Mouse (Mus musculus): ENCODE data around the gene Pip5k1a. TPM values are rescaled to one million over a fixed set of nuclear protein-coding genes. Genes with fewer than 3 reads are reported as not detected.

Pip5k1a gene
- polyA plus RNA-seq (2014; fragmentation: Illumina TruSeq; extraction: RNeasy Lipid Tissue Mini Kit (QIAGEN cat#74804); ENCODE audit: low read depth, low replicate concordance): 19.1 TPM

DNA sequence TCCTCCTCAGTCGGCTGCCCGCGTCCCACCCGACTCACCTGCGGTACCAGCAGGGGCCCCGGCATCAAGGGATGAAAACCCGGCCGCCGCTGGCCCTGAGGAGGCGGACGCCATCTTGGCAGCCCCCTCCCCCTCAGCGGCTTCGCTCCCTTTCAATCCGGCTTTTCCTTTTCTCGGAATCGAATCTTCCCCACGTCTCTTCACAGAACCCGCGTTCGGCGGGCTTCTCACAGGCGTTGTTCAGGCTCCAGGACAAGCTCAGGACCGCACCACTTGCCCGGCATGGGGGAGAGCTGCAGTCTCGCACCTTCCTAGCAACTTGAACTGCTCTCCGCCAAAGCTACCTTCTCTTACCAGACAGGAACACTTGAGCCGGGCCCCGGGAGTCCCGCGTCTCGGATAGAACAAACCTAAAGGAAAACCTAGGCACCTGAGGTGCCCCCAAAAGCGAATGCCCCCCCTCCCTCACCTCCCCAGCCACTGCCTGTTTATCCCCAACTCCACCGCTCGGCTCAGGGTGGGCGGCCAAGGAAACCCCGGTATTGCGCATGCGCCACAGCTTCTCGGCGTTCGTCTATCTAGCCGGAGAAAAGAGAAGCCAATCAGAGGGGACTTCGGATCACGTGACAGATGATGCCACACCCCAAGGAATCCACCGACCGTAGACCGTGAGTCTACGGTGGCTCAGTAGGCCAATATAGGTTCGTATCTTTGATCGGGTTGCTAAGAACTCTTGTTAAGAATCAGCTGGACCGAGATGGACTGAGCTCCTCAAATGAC, at the start of gene Pip5k1a:
Gene Pip5k1a, minus strand, starts transcription at position 593 of the 780 bp plus-strand sequence.

GRCm38 (mm10) chr3:95141952-95142616, 35.4 kb upstream of the Pip5k1a start, which contains the start of gene Tnfaip8l2:
TSS of gene Tnfaip8l2 (minus strand) at chr3:95142360.

DNA sequence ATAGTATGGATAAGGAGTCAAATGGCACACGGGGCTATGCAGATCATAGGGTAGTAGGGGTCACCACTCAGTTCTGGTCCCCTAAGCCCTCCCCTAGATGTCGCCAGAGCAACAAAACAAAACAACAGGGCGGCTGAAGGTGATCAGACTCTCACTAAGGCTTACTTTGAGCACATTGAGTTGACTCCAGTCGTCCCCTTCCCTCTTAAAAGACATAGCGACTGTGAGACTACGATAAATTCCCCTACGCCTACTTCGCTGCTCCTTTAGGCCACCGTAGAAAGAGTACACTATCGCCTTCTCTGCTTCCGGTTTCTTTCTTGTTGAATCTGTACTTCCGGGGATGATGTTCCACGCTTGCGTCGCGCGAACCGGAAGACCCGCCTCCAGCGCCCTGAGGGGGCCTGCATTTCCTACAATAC, 27.0 kb upstream of the Pip5k1a start, which contains the start of the genes Scnm1 and Lysmd1:
Gene Scnm1, minus strand, starts transcription at position 332 of the 422 bp plus-strand sequence.
Gene Lysmd1, plus strand, starts transcription at position 409 of the 422 bp plus-strand sequence.

GRCm38 (mm10) chr3:95124246-95124645, 17.5 kb upstream of the Pip5k1a start, which contains the start of gene Tmod4:
TSS of gene Tmod4 (plus strand) at chr3:95124476.

GRCm38 (mm10) chr3:95110911-95111726, 4.4 kb upstream of the Pip5k1a start, which contains the start of gene Vps72:
TSS of gene Vps72 (plus strand) at chr3:95111022.

DNA sequence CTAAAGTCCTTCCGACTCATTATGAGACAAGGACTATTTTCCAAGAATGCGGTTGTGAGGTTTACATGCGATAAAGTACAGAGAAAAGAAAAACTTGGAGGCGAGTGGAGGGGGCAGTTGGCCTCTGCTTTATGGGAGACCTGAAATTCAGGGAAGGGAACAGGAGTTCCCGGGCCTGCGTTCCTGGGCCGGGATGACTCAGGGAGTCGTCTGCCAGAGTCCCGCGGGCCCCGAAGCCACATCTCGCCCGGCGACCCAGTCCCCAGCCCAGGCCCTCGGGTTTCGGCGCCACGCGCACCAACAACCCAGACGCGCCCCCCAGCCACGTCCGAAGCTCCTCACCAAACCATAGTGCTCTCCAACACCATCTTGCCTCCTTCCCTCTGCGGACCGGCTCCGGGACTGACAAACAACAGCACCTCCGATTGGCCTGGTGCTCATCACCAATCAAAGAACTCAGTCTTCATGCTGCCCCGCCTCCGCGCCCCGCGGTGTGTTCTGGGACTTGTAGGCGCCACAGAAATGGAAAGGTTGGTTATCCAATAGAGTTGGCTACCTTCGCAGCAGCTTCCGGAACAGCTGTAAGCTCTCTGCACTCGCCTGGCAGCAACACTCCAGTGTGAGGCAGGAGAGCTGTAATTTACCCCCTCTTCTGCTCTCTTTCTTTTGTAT, 64.4 kb downstream of the Pip5k1a start, which contains the start of gene Psmd4:
Gene Psmd4, minus strand, starts transcription at position 449 of the 672 bp plus-strand sequence.

GRCm38 (mm10) chr3:95015337-95015872, 91.3 kb downstream of the Pip5k1a start, which contains the start of gene Zfp687:
TSS of gene Zfp687 (minus strand) at chr3:95015448.

Other genes starting within 250 kb of the Pip5k1a start
- gene Psmb4, start 220.0 kb downstream of the Pip5k1a start, polyA plus RNA-seq (2014; fragmentation: Illumina TruSeq; extraction: RNeasy Lipid Tissue Mini Kit (QIAGEN cat#74804); ENCODE audit: low read depth, low replicate concordance): 211 TPM
- gene Selenbp1, start 173.9 kb downstream of the Pip5k1a start, polyA plus RNA-seq (2014; fragmentation: Illumina TruSeq; extraction: RNeasy Lipid Tissue Mini Kit (QIAGEN cat#74804); ENCODE audit: low read depth, low replicate concordance): 123 TPM
- 13.5 TPM for gene Rfx5, start 152.9 kb downstream of the Pip5k1a start, polyA plus RNA-seq (2014; fragmentation: Illumina TruSeq; extraction: RNeasy Lipid Tissue Mini Kit (QIAGEN cat#74804); ENCODE audit: low read depth, low replicate concordance)
- 33.9 TPM for gene Pi4kb, start 132.2 kb downstream of the Pip5k1a start, polyA plus RNA-seq (2014; fragmentation: Illumina TruSeq; extraction: RNeasy Lipid Tissue Mini Kit (QIAGEN cat#74804); ENCODE audit: low read depth, low replicate concordance)
- gene Zfp687, start 91.5 kb downstream of the Pip5k1a start, polyA plus RNA-seq (2014; fragmentation: Illumina TruSeq; extraction: RNeasy Lipid Tissue Mini Kit (QIAGEN cat#74804); ENCODE audit: low read depth, low replicate concordance): 24.9 TPM
- gene Psmd4, start 64.3 kb downstream of the Pip5k1a start, polyA plus RNA-seq (2014; fragmentation: Illumina TruSeq; extraction: RNeasy Lipid Tissue Mini Kit (QIAGEN cat#74804); ENCODE audit: low read depth, low replicate concordance): 134 TPM
- gene Vps72, start 4.1 kb upstream of the Pip5k1a start, polyA plus RNA-seq (2014; fragmentation: Illumina TruSeq; extraction: RNeasy Lipid Tissue Mini Kit (QIAGEN cat#74804); ENCODE audit: low read depth, low replicate concordance): 45.3 TPM
- 0.31 TPM for gene Tmod4, start 17.5 kb upstream of the Pip5k1a start, polyA plus RNA-seq (2014; fragmentation: Illumina TruSeq; extraction: RNeasy Lipid Tissue Mini Kit (QIAGEN cat#74804); ENCODE audit: low read depth, low replicate concordance)
- 34.3 TPM for gene Scnm1, start 27.1 kb upstream of the Pip5k1a start, polyA plus RNA-seq (2014; fragmentation: Illumina TruSeq; extraction: RNeasy Lipid Tissue Mini Kit (QIAGEN cat#74804); ENCODE audit: low read depth, low replicate concordance)
- gene Lysmd1, start 27.2 kb upstream of the Pip5k1a start, polyA plus RNA-seq (2014; fragmentation: Illumina TruSeq; extraction: RNeasy Lipid Tissue Mini Kit (QIAGEN cat#74804); ENCODE audit: low read depth, low replicate concordance): 11.0 TPM
- 9.1 TPM for gene Tnfaip8l2, start 35.4 kb upstream of the Pip5k1a start, polyA plus RNA-seq (2014; fragmentation: Illumina TruSeq; extraction: RNeasy Lipid Tissue Mini Kit (QIAGEN cat#74804); ENCODE audit: low read depth, low replicate concordance)
- 4.2 TPM for gene Sema6c, start 53.5 kb upstream of the Pip5k1a start, polyA plus RNA-seq (2014; fragmentation: Illumina TruSeq; extraction: RNeasy Lipid Tissue Mini Kit (QIAGEN cat#74804); ENCODE audit: low read depth, low replicate concordance)
- 18.6 TPM for gene Gabpb2, start 111.0 kb upstream of the Pip5k1a start, polyA plus RNA-seq (2014; fragmentation: Illumina TruSeq; extraction: RNeasy Lipid Tissue Mini Kit (QIAGEN cat#74804); ENCODE audit: low read depth, low replicate concordance)
- 69.2 TPM for gene Cdc42se1, start 121.8 kb upstream of the Pip5k1a start, polyA plus RNA-seq (2014; fragmentation: Illumina TruSeq; extraction: RNeasy Lipid Tissue Mini Kit (QIAGEN cat#74804); ENCODE audit: low read depth, low replicate concordance)
- gene Mllt11, start 125.2 kb upstream of the Pip5k1a start, polyA plus RNA-seq (2014; fragmentation: Illumina TruSeq; extraction: RNeasy Lipid Tissue Mini Kit (QIAGEN cat#74804); ENCODE audit: low read depth, low replicate concordance): 22.7 TPM
- 5.9 TPM for gene Gm128, start 134.7 kb upstream of the Pip5k1a start, polyA plus RNA-seq (2014; fragmentation: Illumina TruSeq; extraction: RNeasy Lipid Tissue Mini Kit (QIAGEN cat#74804); ENCODE audit: low read depth, low replicate concordance)
- gene Bnipl, start 144.3 kb upstream of the Pip5k1a start, polyA plus RNA-seq (2014; fragmentation: Illumina TruSeq; extraction: RNeasy Lipid Tissue Mini Kit (QIAGEN cat#74804); ENCODE audit: low read depth, low replicate concordance): 3.7 TPM
- gene Mindy1, start 174.4 kb upstream of the Pip5k1a start, polyA plus RNA-seq (2014; fragmentation: Illumina TruSeq; extraction: RNeasy Lipid Tissue Mini Kit (QIAGEN cat#74804); ENCODE audit: low read depth, low replicate concordance): 62.4 TPM
- 19.0 TPM for gene Prune1, start 175.1 kb upstream of the Pip5k1a start, polyA plus RNA-seq (2014; fragmentation: Illumina TruSeq; extraction: RNeasy Lipid Tissue Mini Kit (QIAGEN cat#74804); ENCODE audit: low read depth, low replicate concordance)
- gene Anxa9, start 200.2 kb upstream of the Pip5k1a start, polyA plus RNA-seq (2014; fragmentation: Illumina TruSeq; extraction: RNeasy Lipid Tissue Mini Kit (QIAGEN cat#74804); ENCODE audit: low read depth, low replicate concordance): 18.4 TPM
- gene Cers2, start 207.9 kb upstream of the Pip5k1a start, polyA plus RNA-seq (2014; fragmentation: Illumina TruSeq; extraction: RNeasy Lipid Tissue Mini Kit (QIAGEN cat#74804); ENCODE audit: low read depth, low replicate concordance): 147 TPM

Measured in adipose tissue, adult 10 weeks (tissue).